Mouse (Mus musculus) kidney, embryonic 15.5 days (tissue): ENCODE data around the gene Tuba8. TPM values are rescaled to one million over a fixed set of nuclear protein-coding genes. Genes with fewer than 3 reads are reported as not detected.

Experiments
- ATAC-seq: fragments of 200-750 bp; cut with Nextera tagmentation; replicated peaks from 2 replicates; pipeline ENCODE4 v1.8.0; 2017; ENCODE audit warnings: moderate TSS enrichment; ENCODE audit not compliant: low FRiP score
- H3K27ac ChIP-seq: fragments of 300-500 bp; sonication (generic); 2 replicates; pipeline ENCODE4 v1.5.1; 2015; ENCODE audit warnings: mild to moderate bottlenecking, inconsistent platforms
- H3K27me3 ChIP-seq: fragments of 300-500 bp; sonication (generic); 2 replicates; pipeline ENCODE4 v1.6.1; 2015; ENCODE audit warnings: inconsistent platforms
- H3K36me3 ChIP-seq: fragments of 300-500 bp; sonication (generic); 2 replicates; pipeline ENCODE4 v1.6.1; 2015; ENCODE audit warnings: inconsistent platforms
- H3K4me1 ChIP-seq: fragments of 300-500 bp; sonication (generic); 2 replicates; pipeline ENCODE4 v1.6.1; 2015; ENCODE audit warnings: inconsistent platforms
- H3K4me2 ChIP-seq: fragments of 300-500 bp; sonication (generic); 2 replicates; pipeline ENCODE4 v1.6.1; 2015; ENCODE audit warnings: moderate library complexity, mild to moderate bottlenecking, inconsistent platforms
- H3K4me3 ChIP-seq: fragments of 300-500 bp; sonication (generic); replicated peaks from 2 replicates; pipeline ENCODE4 v1.5.1; 2015; ENCODE audit warnings: mild to moderate bottlenecking, inconsistent platforms
- H3K9ac ChIP-seq: fragments of 300-500 bp; sonication (generic); 2 replicates; pipeline ENCODE4 v1.6.1; 2015; ENCODE audit warnings: mild to moderate bottlenecking, inconsistent platforms
- H3K9me3 ChIP-seq: fragments of 300-500 bp; sonication (generic); replicated peaks from 2 replicates; pipeline ENCODE4 v1.6.1; 2016; ENCODE audit warnings: inconsistent platforms
- WGBS: fragments of 180-500 bp; shearing (Covaris S2); methylation state at CpG from one replicate; pipeline ENCODE4 v1.1.7; 2015; ENCODE audit warnings: mixed read lengths; 5-methylcytosine and 5-hydroxymethylcytosine counted together
- polyA plus RNA-seq: library from polyadenylated mRNA; unstranded; fragments of >200 nt; fragmentation: Nextera tagmentation; extraction: Ambion mirVana; gene quantifications from 2 replicates; pipeline ENCODE4 v1.2.1, GENCODE M21; 2015

Gene Tuba8
- polyA plus RNA-seq, 1 experiment from 2014 or later: 0.43 TPM

DNA sequence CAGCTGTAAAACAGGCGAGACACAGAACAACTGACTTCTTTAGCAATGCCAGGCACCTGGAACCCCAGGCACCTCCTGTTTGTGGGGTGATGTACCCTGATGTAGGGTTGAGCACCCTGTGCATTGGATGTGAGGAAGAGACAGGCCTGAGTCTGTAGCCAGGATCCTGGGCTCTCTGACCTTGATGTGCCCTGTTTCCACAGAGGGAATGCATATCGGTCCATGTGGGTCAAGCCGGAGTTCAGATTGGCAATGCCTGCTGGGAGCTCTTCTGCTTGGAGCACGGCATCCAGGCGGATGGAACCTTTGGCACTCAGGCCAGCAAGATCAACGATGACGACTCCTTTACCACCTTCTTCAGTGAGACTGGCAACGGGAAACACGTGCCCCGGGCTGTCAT, 9.7 kb downstream of the Tuba8 start:
- H3K27ac ChIP-seq: no peak overlapping the region
- ATAC-seq: no peak
- H3K27me3 ChIP-seq: peaks cover 6% of the 10 kb centered on the region; the same call in 1 of the 2 replicates
- H3K9me3 ChIP-seq: no peaks in the 10 kb centered on the region
- no peaks in the 10 kb centered on the region for H3K36me3 ChIP-seq
- WGBS: 88% methylated on average over 10 of the region's 10 CpGs
- H3K9ac ChIP-seq: no peak overlapping the region
- H3K4me1 ChIP-seq: peaks cover 4% of the 10 kb centered on the region; the same call in 1 of the 2 replicates
- H3K4me2 ChIP-seq: no peak overlapping the region
- no peak overlapping the region for H3K4me3 ChIP-seq

DNA sequence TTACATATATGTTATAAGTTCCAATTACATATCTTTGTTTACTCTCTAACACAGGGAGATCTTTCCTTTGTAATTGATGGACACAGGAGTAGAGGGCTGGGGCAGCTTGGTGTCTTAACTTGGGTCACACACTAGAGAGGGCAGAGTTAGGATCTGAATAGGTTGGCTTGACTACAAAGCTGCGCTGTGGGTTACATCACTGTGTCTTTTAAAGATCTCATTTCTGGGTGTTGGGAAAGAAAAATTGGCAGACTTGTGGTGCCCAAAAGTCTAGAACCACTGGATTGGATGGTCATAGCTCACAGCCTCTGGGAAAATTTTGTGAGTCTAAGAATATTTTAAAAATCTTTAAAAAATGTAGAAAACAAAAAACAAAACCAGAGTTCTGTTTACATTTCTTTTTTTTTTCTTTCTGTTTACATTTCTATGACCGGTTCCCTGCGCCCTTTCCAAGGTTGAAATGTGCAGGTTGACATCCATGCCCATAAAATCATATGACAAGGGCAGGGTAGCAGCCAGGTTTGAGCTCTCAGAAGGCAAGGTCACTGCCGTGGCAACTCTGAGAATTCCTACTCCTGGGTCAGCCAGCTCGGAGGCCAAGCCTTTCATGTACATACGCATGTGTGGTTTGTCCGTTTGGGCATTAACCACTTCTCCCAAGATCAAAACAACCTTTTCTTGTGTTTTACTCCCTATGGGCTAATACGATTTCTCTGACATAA, 11.5 kb downstream of the Tuba8 start:
- H3K36me3 ChIP-seq: no peaks in the 10 kb centered on the region
- H3K9me3 ChIP-seq: no peaks in the 10 kb centered on the region
- 72% methylated on average over 8 of the region's 8 CpGs for WGBS
- no peak overlapping the region for H3K27ac ChIP-seq
- no peak for ATAC-seq
- H3K4me1 ChIP-seq: peaks cover 10% of the 10 kb centered on the region; the same call in 1 of the 2 replicates
- no peak overlapping the region for H3K9ac ChIP-seq
- 0 out of 2 replicates have a peak, but pooled peaks cover 2% of the 10 kb centered on the region for H3K27me3 ChIP-seq
- H3K4me2 ChIP-seq: no peak overlapping the region
- H3K4me3 ChIP-seq: no peak overlapping the region

DNA sequence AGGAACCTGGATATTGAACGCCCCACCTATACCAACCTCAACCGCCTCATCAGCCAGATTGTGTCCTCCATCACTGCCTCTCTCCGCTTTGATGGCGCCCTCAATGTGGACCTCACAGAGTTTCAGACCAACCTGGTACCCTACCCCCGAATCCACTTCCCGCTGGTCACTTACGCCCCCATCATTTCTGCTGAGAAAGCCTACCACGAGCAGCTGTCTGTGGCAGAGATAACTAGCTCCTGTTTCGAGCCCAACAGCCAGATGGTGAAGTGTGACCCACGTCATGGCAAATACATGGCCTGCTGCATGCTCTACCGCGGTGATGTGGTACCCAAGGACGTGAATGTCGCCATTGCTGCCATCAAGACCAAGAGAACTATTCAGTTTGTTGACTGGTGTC, 12.5 kb downstream of the Tuba8 start:
- H3K4me2 ChIP-seq: no peak overlapping the region
- WGBS: 96% methylated on average over 14 of the region's 14 CpGs
- no peak overlapping the region for H3K9ac ChIP-seq
- H3K4me3 ChIP-seq: no peak overlapping the region
- H3K4me1 ChIP-seq: peaks cover 10% of the 10 kb centered on the region; the same call in 1 of the 2 replicates
- no peak for ATAC-seq
- peaks cover 5% of the 10 kb centered on the region; the same call in 1 of the 2 replicates for H3K27me3 ChIP-seq
- H3K36me3 ChIP-seq: no peaks in the 10 kb centered on the region
- no peaks in the 10 kb centered on the region for H3K9me3 ChIP-seq
- H3K27ac ChIP-seq: no peak overlapping the region

DNA sequence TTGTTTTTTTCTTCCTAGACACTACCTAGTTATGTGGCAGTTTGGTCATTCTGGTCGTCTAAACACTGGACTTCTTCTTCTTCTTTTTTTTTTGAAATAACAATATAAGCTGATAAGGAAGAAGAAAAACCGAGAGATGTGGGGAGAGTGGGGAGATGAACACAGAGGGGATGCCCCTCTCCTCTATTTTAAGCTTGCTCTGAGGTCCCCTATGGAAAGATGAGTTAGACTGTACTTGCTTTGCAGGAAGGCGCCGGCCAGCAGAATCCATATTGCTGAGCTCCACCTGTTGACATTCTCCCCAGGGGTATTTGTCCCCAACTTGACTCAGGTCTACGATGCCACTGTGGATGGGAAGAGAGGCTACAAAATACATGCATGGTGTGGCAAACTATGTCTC, 13.6 kb downstream of the Tuba8 start:
- Histone ChIP-seq H3K27me3 (peaks cover 5% of the 10 kb centered on the region; the same call in 1 of the 2 replicates), H3K27ac (no peak overlapping the region), H3K36me3 (no peaks in the 10 kb centered on the region), H3K9ac (no peak overlapping the region), H3K4me1 (peaks cover 10% of the 10 kb centered on the region; the same call in 1 of the 2 replicates), H3K4me3 (no peak overlapping the region), H3K9me3 (no peaks in the 10 kb centered on the region), H3K4me2 (no peak overlapping the region)
- WGBS: 72% methylated on average over 5 of the region's 5 CpGs
- no peak for ATAC-seq

DNA sequence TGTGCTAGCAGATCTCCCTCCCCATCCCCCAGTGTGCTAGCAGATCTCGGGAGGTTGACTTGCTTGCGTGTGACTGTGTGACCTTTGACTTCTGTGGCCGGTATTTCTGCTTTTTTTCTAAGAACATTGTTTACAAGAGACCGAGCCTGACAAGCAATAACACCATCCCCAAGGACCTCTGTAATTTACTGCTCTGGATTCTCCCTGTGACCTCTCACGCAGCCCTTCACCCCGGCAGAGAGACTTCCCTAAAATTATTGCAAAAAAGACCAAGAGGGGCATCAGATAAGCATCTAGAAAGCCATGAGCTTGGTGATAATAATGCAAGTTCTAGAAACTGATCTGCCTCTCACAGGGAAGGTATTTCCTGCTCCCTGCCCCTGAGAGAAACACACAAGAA, 14.5 kb downstream of the Tuba8 start:
- Histone ChIP-seq H3K4me1 (peaks cover 10% of the 10 kb centered on the region; the same call in 1 of the 2 replicates), H3K36me3 (no peaks in the 10 kb centered on the region), H3K27me3 (peaks cover 5% of the 10 kb centered on the region; the same call in 1 of the 2 replicates), H3K27ac (no peak overlapping the region), H3K4me2 (no peak overlapping the region), H3K4me3 (no peak overlapping the region), H3K9ac (no peak overlapping the region), H3K9me3 (no peaks in the 10 kb centered on the region)
- WGBS: 5% methylated on average over 6 of the region's 6 CpGs
- no peak for ATAC-seq

DNA sequence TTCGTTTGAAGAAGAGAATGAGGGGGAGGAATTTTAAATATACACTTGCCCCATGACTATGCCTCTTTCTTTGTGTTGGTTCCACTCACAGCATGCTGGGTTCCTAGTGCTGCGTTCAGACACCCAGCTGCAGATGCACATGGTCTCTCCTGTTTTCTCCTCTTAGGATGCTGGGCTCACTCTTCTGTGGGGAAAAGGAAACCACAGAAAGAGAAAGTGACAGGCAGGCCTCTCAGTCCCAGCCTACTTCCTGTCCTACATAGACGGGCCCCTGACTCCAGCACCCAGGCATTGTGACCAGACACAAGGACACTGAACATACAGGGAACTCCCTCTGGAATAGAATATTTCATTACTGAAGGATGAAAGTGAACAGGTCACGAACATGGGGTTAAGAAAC, 15.5 kb downstream of the Tuba8 start:
- H3K27me3 ChIP-seq: peaks cover 5% of the 10 kb centered on the region; the same call in 1 of the 2 replicates
- no peak overlapping the region for H3K27ac ChIP-seq
- H3K4me2 ChIP-seq: no peak overlapping the region
- no peaks in the 10 kb centered on the region for H3K9me3 ChIP-seq
- no peak overlapping the region for H3K9ac ChIP-seq
- 51% methylated on average over 4 of the region's 4 CpGs for WGBS
- no peak for ATAC-seq
- no peak overlapping the region for H3K4me3 ChIP-seq
- peaks cover 10% of the 10 kb centered on the region; the same call in 1 of the 2 replicates for H3K4me1 ChIP-seq
- no peaks in the 10 kb centered on the region for H3K36me3 ChIP-seq

DNA sequence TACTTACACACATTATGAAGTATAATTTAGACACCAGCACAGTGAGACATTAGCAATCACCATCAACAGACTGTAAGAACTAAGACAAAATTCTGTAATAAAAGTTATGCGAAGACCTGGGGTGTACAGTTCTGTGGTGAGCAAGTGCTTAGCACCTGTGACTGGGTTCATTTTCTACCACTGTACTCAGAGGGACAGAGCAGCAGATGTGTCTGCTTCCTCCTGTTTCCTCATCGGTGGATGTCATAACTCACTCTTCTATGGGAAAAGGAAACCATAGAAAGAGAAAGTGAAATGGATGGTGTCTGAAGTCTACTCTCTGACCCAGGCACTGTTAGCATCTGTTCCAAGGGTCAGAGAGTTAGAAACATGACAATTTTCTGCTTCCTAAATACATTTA, 16.2 kb downstream of the Tuba8 start:
- H3K9me3 ChIP-seq: no peaks in the 10 kb centered on the region

DNA sequence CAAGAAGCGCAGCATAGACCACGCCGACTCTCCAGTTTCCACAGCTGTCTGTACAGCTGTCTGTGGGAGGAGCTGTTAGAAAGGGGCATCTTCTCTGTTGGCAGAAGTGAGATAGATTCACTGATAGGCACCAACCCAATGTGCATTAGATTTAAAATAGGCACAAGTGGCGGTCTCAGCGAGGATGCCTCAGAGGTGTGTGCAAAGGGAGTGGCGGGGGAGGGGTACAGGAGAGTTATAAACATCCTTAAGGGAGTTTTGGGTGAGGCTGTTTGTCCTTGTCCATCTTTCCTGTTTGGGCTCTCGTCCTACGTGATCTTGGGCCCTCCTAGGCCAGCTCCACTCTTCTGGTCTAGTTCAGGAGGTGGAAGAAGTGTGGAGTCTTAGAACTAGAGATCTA, 17.9 kb downstream of the Tuba8 start:
- Histone ChIP-seq H3K9ac (no peak overlapping the region), H3K4me3 (no peak overlapping the region), H3K9me3 (no peaks in the 10 kb centered on the region), H3K27ac (no peak overlapping the region), H3K4me1 (peaks cover 10% of the 10 kb centered on the region; the same call in 1 of the 2 replicates), H3K36me3 (no peaks in the 10 kb centered on the region), H3K4me2 (no peak overlapping the region), H3K27me3 (peaks cover 5% of the 10 kb centered on the region; the same call in 1 of the 2 replicates)
- WGBS: 74% methylated on average over 8 of the region's 8 CpGs
- no peak for ATAC-seq

More for the DNA sequence above, 16.2 kb downstream of the Tuba8 start:
- Histone ChIP-seq H3K9ac (no peak overlapping the region), H3K36me3 (no peaks in the 10 kb centered on the region), H3K4me3 (no peak overlapping the region), H3K4me2 (no peak overlapping the region), H3K4me1 (peaks cover 10% of the 10 kb centered on the region; the same call in 1 of the 2 replicates), H3K27me3 (peaks cover 5% of the 10 kb centered on the region; the same call in 1 of the 2 replicates), H3K27ac (no peak overlapping the region)
- no peak for ATAC-seq
- 54% methylated on average over 2 of the region's 2 CpGs for WGBS

DNA sequence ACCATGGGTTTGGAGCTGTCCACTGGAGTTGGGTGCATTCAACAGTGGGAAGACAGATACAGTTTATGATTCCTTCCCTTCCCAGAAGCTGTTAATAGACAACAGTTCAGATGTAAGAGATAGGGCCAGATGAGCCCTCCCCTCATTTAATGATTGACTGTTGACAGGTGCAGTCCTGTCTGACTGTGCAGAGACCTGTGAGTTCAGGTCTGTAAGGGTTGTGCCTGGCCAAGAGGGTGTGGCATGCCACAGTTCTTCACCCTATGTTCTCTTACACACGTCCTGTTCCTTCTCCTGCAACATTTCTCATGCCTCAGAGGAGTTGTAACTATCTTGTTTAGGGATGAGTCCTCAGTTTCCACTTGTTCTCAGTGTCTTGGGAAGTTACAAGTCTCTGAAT, 22.2 kb downstream of the Tuba8 start:
- WGBS: 64% methylated on average over 1 of the region's 1 CpGs
- no peak overlapping the region for H3K4me3 ChIP-seq
- no peaks in the 10 kb centered on the region for H3K9me3 ChIP-seq
- H3K27me3 ChIP-seq: peaks cover under 1% of the 10 kb centered on the region; the same call in 1 of the 2 replicates
- no peak overlapping the region for H3K27ac ChIP-seq
- no peaks in the 10 kb centered on the region for H3K4me1 ChIP-seq
- no peak overlapping the region for H3K9ac ChIP-seq
- no peak overlapping the region for H3K4me2 ChIP-seq
- no peaks in the 10 kb centered on the region for H3K36me3 ChIP-seq
- no peak for ATAC-seq

DNA sequence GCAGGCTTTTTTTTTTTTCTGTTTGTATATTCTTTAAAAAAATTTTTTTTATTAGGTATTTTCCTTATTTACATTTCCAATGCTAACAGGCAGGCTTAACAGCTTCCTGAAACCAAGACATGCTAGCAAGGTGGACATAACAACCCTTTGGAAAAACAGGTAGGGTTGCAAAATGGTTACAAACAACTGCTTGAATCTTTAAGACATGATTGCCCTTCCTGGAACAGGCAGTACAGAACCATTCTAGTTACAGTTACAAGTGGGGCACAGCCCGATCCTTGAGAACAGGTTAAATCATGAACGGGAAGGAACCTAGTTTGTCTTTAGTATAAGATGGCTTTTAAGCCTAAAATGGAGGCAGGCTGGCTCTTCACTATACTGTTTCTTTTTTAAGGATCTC, 25.9 kb downstream of the Tuba8 start:
- Histone ChIP-seq H3K4me2 (no peak overlapping the region), H3K27me3 (0 out of 2 replicates have a peak, but pooled peaks cover 3% of the 10 kb centered on the region), H3K4me1 (no peaks in the 10 kb centered on the region), H3K27ac (no peak overlapping the region), H3K4me3 (no peak overlapping the region), H3K9me3 (no peaks in the 10 kb centered on the region), H3K36me3 (no peaks in the 10 kb centered on the region), H3K9ac (no peak overlapping the region)
- 97% methylated on average over 2 of the region's 2 CpGs for WGBS
- ATAC-seq: no peak

DNA sequence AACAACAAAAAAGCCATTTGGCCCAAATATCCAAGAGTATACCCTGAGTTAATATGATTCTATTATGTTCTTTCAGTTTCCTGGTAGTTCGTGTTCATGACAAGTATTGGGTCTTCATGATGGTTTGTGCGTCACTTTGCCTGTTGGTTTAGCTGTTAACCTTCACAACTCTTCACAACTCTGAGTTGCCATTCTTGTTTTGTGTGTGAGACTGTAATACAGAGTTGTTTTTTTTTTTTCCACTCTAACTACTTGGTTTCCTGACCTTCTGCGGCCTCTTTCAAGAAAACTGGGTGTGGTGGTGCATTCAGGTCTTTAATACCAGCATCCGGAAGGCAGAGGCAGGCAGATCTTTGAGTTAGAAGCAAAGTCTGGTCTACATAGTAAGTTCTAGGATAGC, 27.7 kb downstream of the Tuba8 start:
- H3K4me2 ChIP-seq: no peak overlapping the region
- H3K36me3 ChIP-seq: no peaks in the 10 kb centered on the region
- peaks cover 16% of the 10 kb centered on the region for H3K27me3 ChIP-seq
- peaks cover 11% of the 10 kb centered on the region for H3K4me1 ChIP-seq
- 92% methylated on average over 4 of the region's 4 CpGs for WGBS
- no peak overlapping the region for H3K4me3 ChIP-seq
- H3K9me3 ChIP-seq: no peaks in the 10 kb centered on the region
- no peak overlapping the region for H3K27ac ChIP-seq
- H3K9ac ChIP-seq: no peak overlapping the region
- no peak for ATAC-seq

DNA sequence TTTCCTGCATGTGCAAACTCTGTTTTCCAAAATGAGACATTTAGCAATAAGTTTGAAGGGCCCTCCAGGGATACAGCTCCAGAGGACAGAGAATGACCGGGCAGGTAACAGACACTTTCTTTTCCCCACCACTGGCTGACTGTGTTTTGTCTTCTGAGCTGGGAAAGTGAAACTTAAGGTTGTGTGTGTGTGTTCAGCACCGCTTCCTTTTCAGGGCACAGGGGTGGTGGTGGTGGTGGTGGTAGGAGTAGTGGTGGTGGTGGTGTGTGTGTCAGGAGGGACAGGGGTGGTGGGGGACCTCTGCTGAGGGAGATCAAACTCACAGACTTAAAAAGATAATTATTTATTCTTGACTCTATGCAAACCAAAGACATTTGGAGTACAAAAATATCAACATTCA, 31.3 kb downstream of the Tuba8 start:
- Histone ChIP-seq H3K4me2 (no peak overlapping the region), H3K27ac (no peak overlapping the region), H3K4me1 (peaks cover 18% of the 10 kb centered on the region), H3K9ac (no peak overlapping the region), H3K36me3 (no peaks in the 10 kb centered on the region), H3K9me3 (no peaks in the 10 kb centered on the region), H3K27me3 (peaks cover 36% of the 10 kb centered on the region), H3K4me3 (no peak overlapping the region)
- ATAC-seq: no peak
- WGBS: 67% methylated on average over 2 of the region's 2 CpGs
